Mouse (Mus musculus) lung, adult 2 months (tissue): ENCODE results near the gene Fbxo31.

Experiments
- CTCF ChIP-seq: fragments of 200-500 bp; IDR thresholded peaks from 2 replicates; pipeline ENCODE4 v1.5.1; 2011; ENCODE audit warnings: mild to moderate bottlenecking, low read length, control low read depth; ENCODE audit not compliant: insufficient read depth
- POLR2A ChIP-seq: fragments of 200-500 bp; IDR thresholded peaks from 2 replicates; pipeline ENCODE4 v1.6.1; 2011; ENCODE audit warnings: low read depth, mild to moderate bottlenecking, control low read depth, low read length, borderline replicate concordance; ENCODE audit errors: extremely low read depth

DNA sequence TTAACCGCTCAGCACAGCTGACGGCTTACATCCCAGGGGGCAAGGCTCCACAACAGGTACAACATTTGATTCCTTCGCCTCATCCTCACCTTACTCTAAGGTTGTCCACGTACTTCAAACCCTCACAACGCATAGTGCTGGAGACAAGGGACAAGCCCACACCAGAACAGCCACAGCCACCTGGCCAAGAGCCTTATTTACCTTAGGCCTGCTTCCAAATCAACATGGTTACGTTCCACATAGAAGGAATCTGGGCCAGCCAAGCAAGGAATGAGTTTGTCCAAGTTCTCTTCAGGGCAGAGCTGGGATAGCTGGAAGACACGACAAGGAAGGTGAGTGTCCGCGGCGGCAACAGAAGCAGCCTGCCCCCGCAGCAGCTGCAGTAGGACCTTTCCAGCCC lies 31.3 kb upstream of the Fbxo31 start:
- TF ChIP-seq POLR2A (no peak), CTCF (no peak)
